Mouse (Mus musculus) brain, adult 2 months (tissue): ENCODE results near the gene Tacc3.
A peak's percentile ranks its signal among the peaks of the same experiment; 100 is the strongest.

Experiments used
- DNase-seq: peaks from one replicate; pipeline ENCODE4 v3.0.0; 2011; ENCODE audit warnings: low read depth, low spot score

Tacc3 gene

GRCm38 (mm10) chr5:33657787-33658663, at the start of gene Tacc3, which contains the start of gene Tmem129:
Tacc3 (plus strand) TSS chr5:33658128.
Tmem129 (minus strand) TSS chr5:33658416.
- peak; percentile 100 for DNase-seq

- DNase-seq: no peak
These were observed 48.7 kb upstream of the Tacc3 start for GRCm38 (mm10) chr5:33609226-33609625.

- peak; percentile 26 for DNase-seq
These were observed 46.1 kb upstream of the Tacc3 start for GRCm38 (mm10) chr5:33611795-33612194.

- DNase-seq: no peak
These were observed 43.5 kb upstream of the Tacc3 start for GRCm38 (mm10) chr5:33614391-33614790.

GRCm38 (mm10) chr5:33622671-33623070, 35.3 kb upstream of the Tacc3 start:
- peak; percentile 13 for DNase-seq

- DNase-seq: no peak
These were observed 34.2 kb upstream of the Tacc3 start for GRCm38 (mm10) chr5:33623766-33624165.

GRCm38 (mm10) chr5:33627968-33628367, 30.0 kb upstream of the Tacc3 start:
- DNase-seq: peak; percentile 33

- peak; percentile 49 for DNase-seq
These were observed 29.1 kb upstream of the Tacc3 start for GRCm38 (mm10) chr5:33628820-33629300.

- peak; percentile 98 for DNase-seq
These were observed 28.5 kb upstream of the Tacc3 start, which contains the start of the genes Fam53a and Gm9903 for GRCm38 (mm10) chr5:33629301-33629987. Fam53a (minus strand) TSS chr5:33629635. Gm9903 (plus strand) TSS chr5:33629925.

- peak; percentile 48 for DNase-seq
These were observed 27.9 kb upstream of the Tacc3 start for GRCm38 (mm10) chr5:33630061-33630460.

GRCm38 (mm10) chr5:33630615-33631014, 27.3 kb upstream of the Tacc3 start:
- DNase-seq: no peak

GRCm38 (mm10) chr5:33632526-33632925, 25.4 kb upstream of the Tacc3 start:
- DNase-seq: peak; percentile 55

GRCm38 (mm10) chr5:33635361-33635760, 22.6 kb upstream of the Tacc3 start:
- no peak for DNase-seq

GRCm38 (mm10) chr5:33637606-33638350, 20.1 kb upstream of the Tacc3 start:
- no peak for DNase-seq

- no peak for DNase-seq
These were observed 19.1 kb upstream of the Tacc3 start for GRCm38 (mm10) chr5:33638826-33639225.

- peak; percentile 76 for DNase-seq
These were observed 17.3 kb upstream of the Tacc3 start for GRCm38 (mm10) chr5:33640652-33641051.

- DNase-seq: no peak
These were observed 6.9 kb upstream of the Tacc3 start for GRCm38 (mm10) chr5:33651017-33651416.

GRCm38 (mm10) chr5:33651541-33651920, 6.4 kb upstream of the Tacc3 start:
- peak; percentile 52 for DNase-seq

GRCm38 (mm10) chr5:33651921-33652782, 5.8 kb upstream of the Tacc3 start, which contains the start of gene Slbp:
Slbp (minus strand) TSS chr5:33652574.
- peak; percentile 98 for DNase-seq

GRCm38 (mm10) chr5:33652783-33653173, 5.2 kb upstream of the Tacc3 start:
- no peak for DNase-seq

- no peak for DNase-seq
These were observed 3.5 kb upstream of the Tacc3 start for GRCm38 (mm10) chr5:33654424-33654823.
